Mouse (Mus musculus): ENCODE measurements around the gene Adam1b.

GRCm38 (mm10) chr5:121518983-121519382 is 15.7 kb upstream of the Adam1b start:
- no peak for TF ChIP-seq GATA1 (IDR thresholded peaks at IDR 0.05; ENCODE audit: borderline replicate concordance, low read length)
- TF ChIP-seq FLI1 (IDR thresholded peaks at IDR 0.05; ENCODE audit: low read length) = no peak
